Mouse (Mus musculus) midbrain, postnatal 0 days (tissue): ENCODE measurements at regions not wholly inside any gene's neighbourhood (a gene's known extent, or its start where the extent isn't known, plus 50 kb on each side); places are given as distances from the start of the nearest gene placed in this dataset.
A peak's percentile ranks its signal among the peaks of the same experiment; 100 is the strongest.

Experiments used
- ATAC-seq: fragments of 200-750 bp; cut with Nextera tagmentation; 2 replicates; pipeline ENCODE4 v1.8.0; 2017; ENCODE audit warnings: moderate number of reproducible peaks, mild to moderate bottlenecking, moderate TSS enrichment, moderate library complexity; ENCODE audit not compliant: low FRiP score
- DNase-seq: peaks from one replicate; pipeline ENCODE4 v3.0.0-alpha.2; 2015; ENCODE audit warnings: low spot score
- H3K27ac ChIP-seq: fragments of 300-500 bp; sonication (generic); 2 replicates; pipeline ENCODE4 v1.5.1; 2014; ENCODE audit warnings: low read depth, mild to moderate bottlenecking, low read length, mixed read lengths
- H3K27me3 ChIP-seq: fragments of 300-500 bp; sonication (generic); 2 replicates; pipeline ENCODE4 v1.6.1; 2014; ENCODE audit warnings: low read length, control low read depth, mixed read lengths; ENCODE audit not compliant: insufficient read depth
- H3K36me3 ChIP-seq: fragments of 300-500 bp; sonication (generic); 2 replicates; pipeline ENCODE4 v1.6.1; 2014; ENCODE audit warnings: low read length, control low read depth, mixed read lengths; ENCODE audit not compliant: insufficient read depth
- H3K4me1 ChIP-seq: fragments of 300-500 bp; sonication (generic); 2 replicates; pipeline ENCODE4 v1.6.1; 2014; ENCODE audit warnings: mild to moderate bottlenecking, control low read depth, antibody characterized with exemption, low read length, mixed read lengths; ENCODE audit not compliant: insufficient read depth
- H3K4me2 ChIP-seq: fragments of 300-500 bp; sonication (generic); 2 replicates; pipeline ENCODE4 v1.6.1; 2014; ENCODE audit warnings: low read depth, mild to moderate bottlenecking, low read length, mixed read lengths; ENCODE audit not compliant: poor library complexity, severe bottlenecking
- H3K4me3 ChIP-seq: fragments of 300-500 bp; sonication (generic); 2 replicates; pipeline ENCODE4 v1.5.1; 2014; ENCODE audit warnings: low read depth, mild to moderate bottlenecking, low read length, moderate library complexity
- H3K9ac ChIP-seq: fragments of 300-500 bp; sonication (generic); replicated peaks from 2 replicates; pipeline ENCODE4 v1.6.1; 2014; ENCODE audit warnings: mild to moderate bottlenecking, low read length, moderate library complexity, mixed read lengths; ENCODE audit not compliant: poor library complexity, severe bottlenecking
- H3K9me3 ChIP-seq: fragments of 300-500 bp; sonication (generic); 2 replicates; pipeline ENCODE4 v1.6.1; 2016; ENCODE audit warnings: low read length, control low read depth
- CTCF ChIP-seq: IDR thresholded peaks from 2 replicates; pipeline ENCODE4 v1.5.1; 2016; ENCODE audit warnings: antibody characterized with exemption, mild to moderate bottlenecking
- WGBS: fragments of 180-500 bp; shearing (Covaris S2); extraction: QIAGEN DNeasy Blood & Tissue Kit; methylation state at CpG from one replicate; pipeline ENCODE4 v1.1.7; 2014; 5-methylcytosine and 5-hydroxymethylcytosine counted together

DNA sequence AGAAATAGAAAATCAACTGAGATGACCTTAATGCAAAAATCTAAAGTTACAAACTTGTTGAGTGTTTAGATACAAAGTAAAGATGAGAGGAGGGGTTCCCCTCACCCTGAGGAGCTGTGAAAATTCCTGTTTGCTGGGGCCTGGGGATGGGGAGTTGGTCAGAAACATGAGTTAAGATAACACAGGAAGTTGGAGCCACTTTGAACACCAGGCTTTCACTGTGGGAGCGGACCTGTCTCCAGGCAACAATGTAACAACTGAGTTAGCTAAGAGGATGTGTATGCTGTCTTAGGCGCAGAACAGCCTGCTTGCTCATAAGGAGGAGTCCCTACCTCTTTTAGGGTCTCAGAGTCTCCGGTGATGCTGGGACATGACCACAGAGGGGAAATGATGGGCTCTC lies 188.7 kb upstream of the A430005L14Rik start:
- Histone ChIP-seq H3K4me3 (no peak overlapping the region), H3K4me2 (no peak overlapping the region), H3K9me3 (peaks cover 3% of the 10 kb centered on the region; the same call in 1 of the 2 replicates), H3K4me1 (no peaks in the 10 kb centered on the region; the same call in 1 of the 2 replicates), H3K9ac (no peak overlapping the region), H3K27me3 (no peaks in the 10 kb centered on the region), H3K27ac (no peak overlapping the region), H3K36me3 (no peaks in the 10 kb centered on the region)
- WGBS = 58% methylated on average over 3 of the region's 3 CpGs
- no peak for DNase-seq
- TF ChIP-seq CTCF = no peak
- ATAC-seq = no peak

GRCm38 (mm10) chr4:153770675-153771074 lies 186.4 kb upstream of the A430005L14Rik start:
- WGBS = 22% methylated on average over 5 of the region's 5 CpGs

DNA sequence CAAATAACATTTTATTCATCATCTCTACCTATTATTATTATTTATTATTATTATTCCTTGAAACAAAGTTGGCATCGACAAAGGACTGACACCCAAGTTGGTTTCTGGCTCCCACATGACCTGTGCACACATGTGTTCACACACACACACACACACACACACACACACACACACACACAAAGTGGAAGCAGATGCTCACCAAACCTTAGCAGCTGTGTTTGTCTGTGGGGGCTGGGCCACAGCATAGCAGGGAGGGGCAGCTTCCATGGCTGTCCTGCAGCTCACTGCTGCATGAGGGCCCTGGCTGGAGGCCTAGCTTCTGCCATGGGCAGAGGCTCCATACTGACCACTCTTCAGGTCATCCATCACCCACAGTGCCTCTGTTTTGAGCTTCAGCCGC lies 176.5 kb upstream of the A430005L14Rik start:
- no peak for TF ChIP-seq CTCF
- WGBS = 82% methylated on average over 2 of the region's 2 CpGs
- Histone ChIP-seq H3K4me3 (no peak overlapping the region), H3K4me2 (no peak overlapping the region), H3K9me3 (no peaks in the 10 kb centered on the region), H3K9ac (no peak overlapping the region), H3K36me3 (no peaks in the 10 kb centered on the region), H3K4me1 (no peaks in the 10 kb centered on the region), H3K27ac (no peak overlapping the region), H3K27me3 (no peaks in the 10 kb centered on the region)
- ATAC-seq = no peak
- no peak for DNase-seq

More at GRCm38 (mm10) chr4:153770675-153771074, 186.4 kb upstream of the A430005L14Rik start:
- no peaks in the 10 kb centered on the region for H3K36me3 ChIP-seq
- no peak overlapping the region for H3K27ac ChIP-seq
- no peaks in the 10 kb centered on the region for H3K27me3 ChIP-seq
- no peak for ATAC-seq
- no peak for DNase-seq
- no peaks in the 10 kb centered on the region; the same call in 1 of the 2 replicates for H3K4me1 ChIP-seq
- TF ChIP-seq CTCF = no peak
- H3K9me3 ChIP-seq = no peaks in the 10 kb centered on the region
- no peak overlapping the region for H3K4me2 ChIP-seq
- no peak overlapping the region for H3K9ac ChIP-seq
- no peak overlapping the region for H3K4me3 ChIP-seq

- no peak for TF ChIP-seq CTCF
Measured at GRCm38 (mm10) chr4:153781271-153781670, 175.8 kb upstream of the A430005L14Rik start.

GRCm38 (mm10) chr4:153781981-153782521 lies 175.0 kb upstream of the A430005L14Rik start:
- DNase-seq (no peak), ATAC-seq (no peak)
- H3K27me3 ChIP-seq = no peaks in the 10 kb centered on the region
- H3K36me3 ChIP-seq = no peaks in the 10 kb centered on the region
- H3K27ac ChIP-seq = no peak overlapping the region
- no peak for TF ChIP-seq CTCF
- no peaks in the 10 kb centered on the region for H3K4me1 ChIP-seq
- no peak overlapping the region for H3K9ac ChIP-seq
- 86% methylated on average over 10 of the region's 10 CpGs for WGBS
- no peak overlapping the region for H3K4me3 ChIP-seq
- H3K9me3 ChIP-seq = no peaks in the 10 kb centered on the region
- H3K4me2 ChIP-seq = no peak overlapping the region

More at GRCm38 (mm10) chr4:153781271-153781670, 175.8 kb upstream of the A430005L14Rik start:
- no peak overlapping the region for H3K4me3 ChIP-seq
- no peak overlapping the region for H3K4me2 ChIP-seq
- H3K4me1 ChIP-seq = no peaks in the 10 kb centered on the region
- WGBS = 82% methylated on average over 7 of the region's 7 CpGs
- ATAC-seq (no peak), DNase-seq (no peak)
- H3K9ac ChIP-seq = no peak overlapping the region
- H3K9me3 ChIP-seq = no peaks in the 10 kb centered on the region
- no peaks in the 10 kb centered on the region for H3K27me3 ChIP-seq
- no peaks in the 10 kb centered on the region for H3K36me3 ChIP-seq
- no peak overlapping the region for H3K27ac ChIP-seq

GRCm38 (mm10) chr4:153784401-153784800 lies 172.6 kb upstream of the A430005L14Rik start:
- H3K4me2 ChIP-seq = no peak overlapping the region
- H3K27ac ChIP-seq = no peak overlapping the region
- H3K4me3 ChIP-seq = no peak overlapping the region
- H3K27me3 ChIP-seq = no peaks in the 10 kb centered on the region
- DNase-seq = peak; percentile 51
- no peaks in the 10 kb centered on the region for H3K4me1 ChIP-seq
- WGBS = 79% methylated on average over 11 of the region's 11 CpGs
- TF ChIP-seq CTCF = no peak
- ATAC-seq = no peak
- H3K9me3 ChIP-seq = no peaks in the 10 kb centered on the region
- no peak overlapping the region for H3K9ac ChIP-seq
- no peaks in the 10 kb centered on the region for H3K36me3 ChIP-seq
